Mouse (Mus musculus) frontal cortex, postnatal 25 days (tissue): ENCODE results near the gene Slc35a5.

Experiments used
- DNase-seq, 2 experiments: peaks; one replicate each; pipeline ENCODE4 v3.0.0; 2022; ENCODE audit warnings: low spot score in 2 of 2

Gene Slc35a5

GRCm38 (mm10) chr16:45117200-45117599 lies 41.3 kb downstream of the Slc35a5 start:
- DNase-seq = no peak

- DNase-seq = no peak
Observed at GRCm38 (mm10) chr16:45110498-45110897, 48.0 kb downstream of the Slc35a5 start.

- DNase-seq = no peak
Observed at GRCm38 (mm10) chr16:45108203-45108878, 50.2 kb downstream of the Slc35a5 start.

GRCm38 (mm10) chr16:45104993-45105392 lies 53.5 kb downstream of the Slc35a5 start:
- no peak for DNase-seq

GRCm38 (mm10) chr16:45100892-45101291 lies 57.6 kb downstream of the Slc35a5 start:
- no peak for DNase-seq

- DNase-seq = no peak
Observed at GRCm38 (mm10) chr16:45098886-45099210, 59.7 kb downstream of the Slc35a5 start.

- DNase-seq = no peak
Observed at GRCm38 (mm10) chr16:45098186-45098885, 60.2 kb downstream of the Slc35a5 start.

GRCm38 (mm10) chr16:45097467-45097866 lies 61.0 kb downstream of the Slc35a5 start:
- DNase-seq = no peak

- DNase-seq = no peak
Observed at GRCm38 (mm10) chr16:45095561-45096482, 62.7 kb downstream of the Slc35a5 start.

- DNase-seq = no peak
Observed at GRCm38 (mm10) chr16:45095030-45095429, 63.5 kb downstream of the Slc35a5 start.

- DNase-seq = no peak
Observed at GRCm38 (mm10) chr16:45094136-45094756, 64.3 kb downstream of the Slc35a5 start.

- DNase-seq = no peak
Observed at GRCm38 (mm10) chr16:45093137-45093731, 65.3 kb downstream of the Slc35a5 start, which contains the start of gene Ccdc80. TSS of gene Ccdc80 (plus strand) at chr16:45093402.

GRCm38 (mm10) chr16:45090005-45090404 lies 68.5 kb downstream of the Slc35a5 start:
- peak; percentile 51 to 69 for DNase-seq
